Mouse (Mus musculus) naive thymus-derived CD4-positive, alpha-beta T cell, adult 2 months (primary cell): ENCODE data around the gene Mup14.
"Not testable (repeated sequence)": the region's sequence is repeated elsewhere in the genome, so short reads cannot be mapped to it uniquely, and the experiment has no call there.

ENCODE experiments used
- DNase-seq: peaks from one replicate; pipeline ENCODE4 v3.0.0-alpha.2; 2011; ENCODE audit warnings: low read depth

The Mup14 gene

DNA sequence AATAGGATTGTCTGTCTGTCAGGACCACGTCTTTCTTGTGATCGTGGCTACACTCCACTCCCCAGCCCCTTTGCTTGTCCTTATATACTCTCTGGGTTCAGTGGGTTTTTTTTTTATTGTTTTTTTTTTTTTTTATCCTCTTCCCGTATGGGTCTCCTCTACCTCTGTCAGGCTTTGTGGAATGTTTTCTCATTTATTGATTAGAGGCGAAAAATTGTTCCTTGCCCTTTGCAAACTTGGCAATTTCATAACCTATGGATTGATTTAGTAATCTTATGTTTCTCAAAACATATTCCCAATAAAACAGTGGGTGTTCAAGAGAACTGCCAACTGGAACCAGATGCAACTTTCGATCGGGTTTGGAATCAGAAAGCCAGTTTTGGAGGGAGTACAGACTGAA, at the start of gene Mup14:
Gene Mup14, minus strand, starts transcription at position 101 of the 400 bp plus-strand sequence.
- not testable (repeated sequence) for DNase-seq

DNA sequence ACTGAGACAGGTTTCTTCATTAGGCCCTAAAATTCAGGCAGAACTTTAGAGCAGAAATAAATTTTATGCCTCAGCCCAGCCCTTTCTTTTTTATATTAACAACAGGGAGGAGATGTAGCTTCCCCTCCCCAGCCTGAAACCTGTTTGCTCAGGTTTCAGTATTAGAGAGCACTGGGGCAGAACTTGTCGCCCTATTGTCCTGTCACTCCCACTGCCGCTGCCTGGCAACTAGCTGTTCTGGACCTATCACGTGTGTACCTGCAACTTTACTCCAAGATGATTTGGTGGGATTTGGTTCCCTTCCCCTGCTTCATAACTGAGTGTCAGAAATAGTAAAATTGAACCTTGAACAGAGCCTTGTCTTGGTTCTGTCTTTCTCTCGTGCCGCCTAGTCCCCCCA, 34.3 kb upstream of the Mup14 start:
- DNase-seq: not testable (repeated sequence)
